Mouse (Mus musculus) G1E (cell line): Measurements from ENCODE around the gene Ebf4. TPM values are rescaled to one million over a fixed set of nuclear protein-coding genes. Genes with fewer than 3 reads are reported as not detected.
A peak's percentile ranks its signal among the peaks of the same experiment; 100 is the strongest.

ENCODE experiments used
- ATAC-seq: 2 replicates; pipeline ENCODE4 v1.8.0; 2016; ENCODE audit warnings: mild to moderate bottlenecking; ENCODE audit not compliant: insufficient number of reproducible peaks, poor library complexity, low FRiP score, severe bottlenecking; ENCODE audit errors: extremely low read depth
- DNase-seq: peaks from one replicate; pipeline ENCODE4 v3.0.0; 2012; ENCODE audit warnings: low spot score
- H3K27me3 ChIP-seq: 2 replicates; pipeline ENCODE4 v1.6.1; 2012; ENCODE audit warnings: mild to moderate bottlenecking, low read length, inconsistent platforms; ENCODE audit not compliant: insufficient read depth
- H3K36me3 ChIP-seq: replicated peaks from 2 replicates; pipeline ENCODE3; 2012; ENCODE audit warnings: mild to moderate bottlenecking, inconsistent platforms
- H3K4me1 ChIP-seq: 2 replicates; pipeline ENCODE4 v1.6.1; 2012; ENCODE audit warnings: low read depth, low read length, inconsistent platforms, mixed read lengths; ENCODE audit not compliant: insufficient read depth
- H3K4me3 ChIP-seq: 2 replicates; pipeline ENCODE4 v1.5.1; 2012; ENCODE audit warnings: low read depth, mild to moderate bottlenecking, inconsistent platforms, low read length, moderate library complexity, mixed read lengths
- H3K9me3 ChIP-seq: replicated peaks from 2 replicates; pipeline ENCODE4 v1.6.1; 2012; ENCODE audit warnings: inconsistent platforms
- CTCF ChIP-seq: IDR thresholded peaks from 2 replicates; pipeline ENCODE4 v1.5.1; 2012; ENCODE audit warnings: low read depth, low read length, inconsistent platforms, mixed read lengths
- GATA1 ChIP-seq: IDR thresholded peaks from 2 replicates; pipeline ENCODE4 v1.6.1; 2012; ENCODE audit warnings: borderline replicate concordance, low read length, inconsistent platforms, mixed read lengths
- GATA2 ChIP-seq: IDR thresholded peaks from 2 replicates; pipeline ENCODE4 v1.6.1; 2012; ENCODE audit warnings: low read depth, low read length, inconsistent platforms, borderline replicate concordance
- POLR2AphosphoS5 ChIP-seq: IDR thresholded peaks from 2 replicates; pipeline ENCODE4 v1.6.1; 2012; ENCODE audit warnings: low read depth, low read length, inconsistent platforms; ENCODE audit not compliant: insufficient replicate concordance
- TAL1 ChIP-seq: conservative IDR thresholded peaks from 2 replicates; pipeline ENCODE4 v1.6.1; 2012; ENCODE audit warnings: low read depth, low read length, inconsistent platforms, mixed read lengths
- polyA plus RNA-seq: library from polyadenylated mRNA; stranded (reverse); fragments of >175 nt; gene quantifications from 2 replicates; pipeline ENCODE4 v1.2.3, GENCODE M21; 2012
- total RNA-seq, 2 experiments: library from RNA; stranded (forward) in 1 of 2; stranded (reverse) in 1 of 2; fragments of 200-1000 nt in 1 of 2; fragments of >200 nt in 1 of 2; fragmentation: Nextera tagmentation in 1 of 2; gene quantifications; 2 replicates each; pipeline ENCODE4 v1.2.3; 2014 to 2017

The Ebf4 gene
- total and polyA plus RNA-seq, 3 experiments: 0.83 TPM; not detected in 2

DNA sequence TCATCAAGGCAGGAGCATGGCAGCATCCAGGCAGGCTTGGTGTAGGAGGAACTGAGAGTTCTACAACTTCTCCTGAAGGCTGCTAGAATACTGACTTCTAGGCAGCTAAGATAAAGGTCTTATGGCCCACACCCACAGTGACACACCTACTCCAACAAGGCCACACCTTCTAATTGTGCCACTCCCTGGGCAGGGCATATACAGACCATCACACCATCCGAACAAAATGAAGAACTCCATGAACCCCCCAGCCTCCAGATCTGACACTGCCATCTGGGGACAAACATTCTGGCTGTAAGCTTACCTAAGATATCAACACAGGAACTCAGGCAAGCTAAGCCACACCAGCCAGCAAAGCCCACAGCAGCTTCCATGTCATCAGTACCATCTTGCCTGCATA, 29.4 kb upstream of the Ebf4 start:
- ATAC-seq: no peak
- no peak for DNase-seq
- peaks cover 6% of the 10 kb centered on the region; the same call in 1 of the 2 replicates for H3K4me1 ChIP-seq
- H3K9me3 ChIP-seq: no peaks in the 10 kb centered on the region
- H3K27me3 ChIP-seq: peaks cover 27% of the 10 kb centered on the region
- no peak for TF ChIP-seq POLR2AphosphoS5
- no peak for TF ChIP-seq GATA2
- no peak for TF ChIP-seq CTCF
- no peak for TF ChIP-seq GATA1
- TF ChIP-seq TAL1: no peak
- H3K36me3 ChIP-seq: no peaks in the 10 kb centered on the region
- no peak overlapping the region for H3K4me3 ChIP-seq

DNA sequence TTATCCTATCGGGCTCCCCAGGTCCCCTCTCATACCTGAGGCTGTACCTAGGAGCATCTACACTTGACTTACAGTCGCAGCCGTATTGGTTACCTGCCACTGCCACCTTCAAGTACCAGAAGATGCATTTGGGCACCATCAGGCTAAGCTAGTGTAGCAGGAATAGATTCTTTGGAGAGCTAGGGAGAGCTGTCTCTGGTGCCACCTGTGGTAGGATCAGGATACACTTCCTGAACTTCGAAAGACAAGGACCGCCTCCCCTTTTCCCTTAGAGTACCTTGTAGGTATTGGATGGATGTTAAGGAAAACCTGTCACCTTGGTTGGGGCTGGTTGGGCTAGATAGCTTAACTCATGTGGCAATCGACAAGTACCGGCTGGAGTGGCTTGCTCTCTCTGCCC, 26.9 kb upstream of the Ebf4 start:
- Histone ChIP-seq H3K4me3 (no peak overlapping the region), H3K9me3 (no peaks in the 10 kb centered on the region), H3K27me3 (peaks cover 15% of the 10 kb centered on the region), H3K36me3 (peaks cover 3% of the 10 kb centered on the region), H3K4me1 (peaks cover 10% of the 10 kb centered on the region)
- no peak for ATAC-seq
- TF ChIP-seq CTCF (no peak), POLR2AphosphoS5 (no peak), GATA2 (no peak), TAL1 (no peak)
- DNase-seq: no peak

- H3K4me1 ChIP-seq: peaks cover 34% of the 10 kb centered on the region
- H3K4me3 ChIP-seq: peak overlapping the region; percentile 84
- H3K27me3 ChIP-seq: no peaks in the 10 kb centered on the region
- no peaks in the 10 kb centered on the region for H3K9me3 ChIP-seq
- no peak for DNase-seq
- no peak for ATAC-seq
- peaks cover 44% of the 10 kb centered on the region for H3K36me3 ChIP-seq
- TF ChIP-seq POLR2AphosphoS5: no peak
- TF ChIP-seq TAL1: no peak
- no peak for TF ChIP-seq GATA1
- TF ChIP-seq CTCF: no peak
- no peak for TF ChIP-seq GATA2
These were observed 21.2 kb upstream of the Ebf4 start for GRCm38 (mm10) chr2:130273732-130274131.

DNA sequence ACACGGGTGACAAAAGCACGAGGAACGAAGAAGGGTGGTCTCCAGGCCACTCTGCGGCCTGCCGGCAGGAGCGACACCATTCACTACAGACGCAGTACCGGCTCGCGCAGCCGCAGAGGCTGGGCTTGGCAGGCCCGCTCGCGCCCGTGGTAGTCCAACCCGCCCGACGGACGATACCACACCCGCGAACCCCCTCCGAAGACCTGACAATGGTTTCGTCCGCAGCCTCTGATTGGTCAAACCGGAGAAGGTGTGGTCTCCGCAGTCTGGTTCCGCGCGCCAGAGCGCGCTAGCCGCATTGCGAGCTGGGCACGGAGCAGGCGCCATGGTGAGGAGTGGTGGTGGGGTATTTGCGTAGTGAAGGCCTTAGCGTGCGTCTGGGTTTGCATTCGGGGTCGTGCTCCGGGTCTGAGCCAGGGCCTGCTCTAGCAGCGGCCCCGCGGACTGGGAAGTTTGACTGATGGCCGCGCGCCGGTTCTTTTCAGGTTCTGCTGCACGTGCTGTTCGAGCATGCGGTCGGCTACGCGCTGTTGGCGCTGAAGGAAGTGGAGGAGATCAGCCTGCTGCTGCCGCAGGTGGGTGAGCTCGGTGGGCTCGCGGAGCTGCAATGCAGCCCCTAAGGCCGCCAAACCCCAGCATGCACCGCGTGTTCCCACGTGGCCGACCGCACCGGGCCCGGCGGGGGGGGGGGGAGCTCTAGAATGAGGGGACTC, 20.7 kb upstream of the Ebf4 start, which contains the start of gene Nop56:
Gene Nop56, plus strand, starts transcription at position 282 of the 713 bp plus-strand sequence.
- peaks cover 48% of the 10 kb centered on the region for H3K36me3 ChIP-seq
- ATAC-seq (peak; percentile 82), DNase-seq (peak; percentile 95)
- no peaks in the 10 kb centered on the region for H3K9me3 ChIP-seq
- peaks cover 37% of the 10 kb centered on the region for H3K4me1 ChIP-seq
- H3K27me3 ChIP-seq: no peaks in the 10 kb centered on the region
- peak within 1 kb of the TSS; percentile 84 for H3K4me3 ChIP-seq
- no peak for TF ChIP-seq GATA2
- TF ChIP-seq POLR2AphosphoS5: peak; percentile 96
- TF ChIP-seq TAL1: no peak

DNA sequence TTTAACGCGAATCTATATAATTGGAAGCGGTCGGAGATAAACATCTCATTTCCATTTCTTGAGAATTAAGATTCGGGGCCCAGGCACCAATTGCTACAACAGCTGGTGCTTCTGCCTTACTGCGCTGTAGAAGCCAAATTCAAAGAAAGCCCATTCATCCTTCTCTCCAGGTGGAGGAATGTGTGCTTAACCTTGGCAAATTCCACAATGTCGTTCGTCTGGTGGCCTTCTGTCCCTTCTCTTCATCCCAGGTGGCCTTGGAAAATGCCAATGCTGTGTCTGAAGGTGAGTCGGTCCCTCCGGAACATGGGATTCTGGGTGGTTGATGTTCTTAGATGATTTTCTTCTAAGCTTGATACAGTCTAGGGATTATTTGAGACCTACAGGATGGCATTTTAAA, 20.1 kb upstream of the Ebf4 start:
- TF ChIP-seq POLR2AphosphoS5 (no peak), GATA1 (no peak), CTCF (no peak), GATA2 (no peak), TAL1 (no peak)

GRCm38 (mm10) chr2:130275649-130276048, 19.3 kb upstream of the Ebf4 start:
- ATAC-seq (0 out of 2 replicates have a peak, but pooled peaks have one; percentile 30), DNase-seq (peak; percentile 68)
- Histone ChIP-seq H3K36me3 (peaks cover 61% of the 10 kb centered on the region), H3K4me1 (peaks cover 49% of the 10 kb centered on the region), H3K9me3 (no peaks in the 10 kb centered on the region), H3K4me3 (peak overlapping the region; percentile 84), H3K27me3 (no peaks in the 10 kb centered on the region)
- TF ChIP-seq TAL1 (no peak), GATA2 (no peak), GATA1 (no peak), POLR2AphosphoS5 (0 out of 2 replicates have a peak, but pooled peaks have one; percentile 77), CTCF (peak; percentile 89)

More for the DNA sequence above, 20.1 kb upstream of the Ebf4 start:
- no peak for DNase-seq
- Histone ChIP-seq H3K27me3 (no peaks in the 10 kb centered on the region), H3K9me3 (no peaks in the 10 kb centered on the region), H3K36me3 (peaks cover 53% of the 10 kb centered on the region), H3K4me3 (peak overlapping the region; percentile 84), H3K4me1 (peaks cover 42% of the 10 kb centered on the region)
- ATAC-seq: no peak
